Mouse (Mus musculus) forebrain, embryonic 16.5 days (tissue): Measurements from ENCODE around the gene Pde1c. TPM values are rescaled to one million over a fixed set of nuclear protein-coding genes. Genes with fewer than 3 reads are reported as not detected.

Experiments
- ATAC-seq: fragments of 200-750 bp; cut with Nextera tagmentation; 2 replicates; pipeline ENCODE4 v1.8.0; 2017; ENCODE audit warnings: mild to moderate bottlenecking, moderate library complexity
- H3K27ac ChIP-seq: fragments of 300-500 bp; sonication (generic); 2 replicates; pipeline ENCODE4 v1.5.1; 2014; ENCODE audit warnings: low read length, control low read depth
- H3K27me3 ChIP-seq: fragments of 300-500 bp; sonication (generic); replicated peaks from 2 replicates; pipeline ENCODE4 v1.6.1; 2014; ENCODE audit warnings: low read length; ENCODE audit not compliant: control insufficient read depth, insufficient read depth
- H3K36me3 ChIP-seq: fragments of 300-500 bp; sonication (generic); 2 replicates; pipeline ENCODE4 v1.6.1; 2014; ENCODE audit not compliant: control insufficient read depth, insufficient read depth
- H3K4me1 ChIP-seq: fragments of 300-500 bp; sonication (generic); replicated peaks from 2 replicates; pipeline ENCODE4 v1.6.1; 2014; ENCODE audit warnings: low read length; ENCODE audit not compliant: control insufficient read depth, insufficient read depth
- H3K4me2 ChIP-seq: fragments of 300-500 bp; sonication (generic); 2 replicates; pipeline ENCODE4 v1.6.1; 2014; ENCODE audit warnings: mild to moderate bottlenecking, low read length, control low read depth
- H3K4me3 ChIP-seq: fragments of 300-500 bp; sonication (generic); replicated peaks from 2 replicates; pipeline ENCODE4 v1.5.1; 2014; ENCODE audit warnings: mild to moderate bottlenecking, low read length, control low read depth
- H3K9ac ChIP-seq: fragments of 300-500 bp; sonication (generic); replicated peaks from 2 replicates; pipeline ENCODE4 v1.6.1; 2014; ENCODE audit warnings: low read depth, low read length, control low read depth
- H3K9me3 ChIP-seq: fragments of 300-500 bp; sonication (generic); 2 replicates; pipeline ENCODE4 v1.6.1; 2016; ENCODE audit warnings: low read length; ENCODE audit not compliant: control insufficient read depth
- WGBS: fragments of 180-500 bp; shearing (Covaris S2); extraction: QIAGEN DNeasy Blood & Tissue Kit; methylation state at CpG from one replicate; pipeline ENCODE4 v1.1.7; 2014; 5-methylcytosine and 5-hydroxymethylcytosine counted together
- polyA plus RNA-seq: library from polyadenylated mRNA; unstranded; fragments of >200 nt; fragmentation: Nextera tagmentation; extraction: Ambion mirVana; gene quantifications from 2 replicates; pipeline ENCODE4 v1.2.1, GENCODE M21; 2015

Pde1c gene
- polyA plus RNA-seq, 1 experiment from 2014 or later: 7.8 TPM

DNA sequence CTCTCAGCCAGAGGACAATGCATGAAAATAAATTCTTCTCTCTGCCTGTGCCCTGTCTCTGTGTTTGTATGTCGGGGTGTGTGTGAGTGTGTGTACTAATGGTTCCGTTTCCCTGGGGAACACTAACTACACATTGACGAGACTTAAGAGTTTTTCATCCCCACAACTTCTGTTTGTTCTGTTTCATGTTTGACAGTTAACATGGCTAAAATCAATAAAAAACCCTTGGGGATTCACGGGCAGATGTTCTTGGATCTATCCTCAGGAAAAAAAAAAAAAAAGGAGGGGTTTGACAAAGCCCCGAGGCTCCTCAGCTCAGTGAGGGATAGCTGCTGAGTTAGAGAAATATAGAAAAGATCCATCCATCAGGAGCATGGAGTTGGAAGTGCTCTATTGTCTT is 524.6 kb downstream of the Pde1c start:
- no peak for ATAC-seq
- Histone ChIP-seq H3K36me3 (no peaks in the 10 kb centered on the region), H3K4me1 (no peaks in the 10 kb centered on the region), H3K4me2 (no peak overlapping the region), H3K9ac (no peak overlapping the region), H3K27me3 (no peaks in the 10 kb centered on the region), H3K9me3 (no peaks in the 10 kb centered on the region), H3K27ac (no peak overlapping the region), H3K4me3 (no peak overlapping the region)
- 77% methylated on average over 5 of the region's 5 CpGs for WGBS

DNA sequence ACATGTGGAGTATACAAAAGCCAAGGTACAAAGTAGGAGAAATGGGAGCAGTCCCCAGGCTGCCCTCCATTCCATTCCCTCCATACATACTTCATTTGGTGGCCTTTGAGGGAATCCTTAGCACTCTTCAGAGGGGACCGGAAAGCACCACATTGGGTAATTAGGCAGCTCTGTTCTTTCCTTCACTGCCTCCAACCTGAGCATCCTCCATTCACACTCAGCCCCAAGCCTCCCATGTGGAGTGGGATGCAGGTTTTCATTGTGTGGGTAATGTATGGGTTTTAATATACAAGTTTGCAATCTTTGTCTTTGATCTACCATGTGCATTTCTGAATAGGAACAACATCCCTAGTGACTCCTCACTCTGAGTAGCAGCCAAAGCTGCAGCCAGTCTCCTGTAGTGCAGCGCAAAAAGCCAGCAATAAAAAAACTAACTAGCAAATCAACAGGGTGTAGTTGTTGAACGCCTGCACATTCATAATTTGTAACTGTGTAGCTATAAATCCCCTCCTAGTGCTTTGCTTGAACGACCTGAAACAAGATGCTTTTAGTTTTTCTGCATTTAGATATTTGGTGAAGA is 529.3 kb downstream of the Pde1c start:
- H3K4me2 ChIP-seq: no peak overlapping the region
- WGBS: 70% methylated on average over 4 of the region's 4 CpGs
- H3K9me3 ChIP-seq: no peaks in the 10 kb centered on the region
- H3K36me3 ChIP-seq: no peaks in the 10 kb centered on the region
- H3K27ac ChIP-seq: no peak overlapping the region
- no peak overlapping the region for H3K9ac ChIP-seq
- H3K27me3 ChIP-seq: no peaks in the 10 kb centered on the region
- no peaks in the 10 kb centered on the region for H3K4me1 ChIP-seq
- H3K4me3 ChIP-seq: no peak overlapping the region
- no peak for ATAC-seq

DNA sequence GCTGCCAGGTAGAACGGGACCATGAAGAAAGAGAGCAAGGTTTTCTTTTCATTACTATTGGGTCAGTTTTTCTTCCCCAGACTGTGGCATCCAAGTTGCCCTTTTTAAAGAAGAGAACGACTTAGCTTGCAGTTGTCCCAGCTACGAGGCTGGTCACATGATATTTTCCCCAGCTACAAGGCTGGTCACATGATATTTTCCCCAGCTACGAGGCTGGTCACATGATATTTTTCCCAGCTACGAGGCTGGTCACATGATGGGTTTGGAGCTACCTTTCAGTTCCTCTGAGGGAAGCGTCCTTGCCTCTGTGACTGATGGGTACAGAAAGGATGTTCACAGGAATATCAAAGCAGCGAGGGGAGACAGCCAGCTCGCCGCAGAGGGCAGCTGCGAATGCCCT is 533.8 kb downstream of the Pde1c start:
- no peaks in the 10 kb centered on the region for H3K4me1 ChIP-seq
- WGBS: 84% methylated on average over 10 of the region's 10 CpGs
- ATAC-seq: no peak
- no peaks in the 10 kb centered on the region for H3K36me3 ChIP-seq
- H3K4me2 ChIP-seq: no peak overlapping the region
- no peak overlapping the region for H3K9ac ChIP-seq
- H3K9me3 ChIP-seq: no peaks in the 10 kb centered on the region
- no peak overlapping the region for H3K4me3 ChIP-seq
- no peaks in the 10 kb centered on the region for H3K27me3 ChIP-seq
- H3K27ac ChIP-seq: no peak overlapping the region

DNA sequence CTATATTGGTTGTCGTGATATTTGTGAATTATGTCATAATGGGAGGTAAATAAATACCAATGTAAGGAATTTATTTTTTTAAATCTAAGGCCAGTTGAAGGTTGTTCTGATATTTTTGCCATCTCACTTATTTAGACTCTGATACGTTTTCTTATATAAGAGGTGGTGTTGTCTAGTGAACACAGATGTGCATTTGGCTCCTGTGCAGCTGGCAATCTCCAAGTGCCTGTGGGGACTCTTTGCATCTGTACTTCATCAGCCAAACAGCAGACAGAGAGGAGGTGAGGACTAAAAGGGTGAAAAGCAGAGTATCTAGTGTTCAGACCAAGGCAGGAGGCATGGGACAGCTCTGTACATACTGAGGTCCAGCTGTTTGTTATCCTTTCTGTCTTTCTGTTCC is 536.7 kb downstream of the Pde1c start:
- Histone ChIP-seq H3K36me3 (no peaks in the 10 kb centered on the region), H3K27ac (no peak overlapping the region), H3K9me3 (no peaks in the 10 kb centered on the region), H3K4me1 (peaks cover 3% of the 10 kb centered on the region; the same call in 1 of the 2 replicates), H3K4me3 (no peak overlapping the region), H3K4me2 (no peak overlapping the region), H3K27me3 (no peaks in the 10 kb centered on the region), H3K9ac (no peak overlapping the region)
- WGBS: 86% methylated on average over 2 of the region's 2 CpGs
- ATAC-seq: no peak

DNA sequence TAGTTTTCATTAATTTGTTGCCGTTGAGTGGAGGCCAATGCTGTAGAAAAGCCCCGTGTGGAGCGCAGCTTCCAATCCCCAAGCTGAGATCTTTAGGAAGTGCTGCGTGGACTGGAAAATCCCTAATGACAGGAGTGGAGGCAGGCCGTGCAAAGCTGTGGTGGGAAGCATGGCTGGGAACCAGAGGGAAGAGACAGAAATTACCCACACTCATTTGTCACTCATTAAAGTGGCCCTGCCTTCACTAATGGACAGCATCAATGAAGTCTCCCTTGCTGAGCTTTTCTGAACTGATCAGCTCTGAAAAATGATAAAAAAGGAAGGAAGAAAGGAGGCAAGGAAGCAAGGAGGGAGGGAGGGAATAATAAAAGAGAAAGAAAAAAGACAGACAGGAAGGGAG is 538.9 kb downstream of the Pde1c start:
- ATAC-seq: no peak

DNA sequence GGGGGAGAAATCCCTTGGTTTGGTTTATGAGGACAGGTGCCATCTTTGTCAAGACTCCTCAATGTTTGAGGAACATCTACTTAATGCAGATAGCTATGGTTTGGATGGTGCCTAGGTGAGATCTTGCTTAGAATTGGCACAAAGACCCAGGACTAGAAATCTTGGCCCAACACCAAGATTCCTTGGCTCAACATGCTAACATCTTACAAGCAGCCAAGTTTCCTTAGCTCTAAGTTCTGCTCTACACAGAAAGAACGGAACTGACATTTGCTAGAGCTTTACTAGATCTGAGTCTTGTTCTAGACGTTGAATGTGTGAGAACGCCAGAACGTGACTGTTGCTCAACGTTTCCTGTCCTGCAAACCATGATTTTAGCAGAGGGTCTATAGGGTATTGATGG is 540.9 kb downstream of the Pde1c start:
- Histone ChIP-seq H3K27me3 (no peaks in the 10 kb centered on the region), H3K9ac (no peak overlapping the region), H3K9me3 (no peaks in the 10 kb centered on the region), H3K4me1 (peaks cover 3% of the 10 kb centered on the region; the same call in 1 of the 2 replicates), H3K4me3 (no peak overlapping the region), H3K4me2 (no peak overlapping the region), H3K36me3 (no peaks in the 10 kb centered on the region), H3K27ac (no peak overlapping the region)
- 59% methylated on average over 5 of the region's 5 CpGs for WGBS
- 0 out of 2 replicates have a peak, but pooled peaks have one; percentile 16 for ATAC-seq

More for the DNA sequence above, 538.9 kb downstream of the Pde1c start:
- no peaks in the 10 kb centered on the region for H3K27me3 ChIP-seq
- no peak overlapping the region for H3K4me2 ChIP-seq
- no peak overlapping the region for H3K27ac ChIP-seq
- H3K4me1 ChIP-seq: peaks cover 3% of the 10 kb centered on the region; the same call in 1 of the 2 replicates
- no peaks in the 10 kb centered on the region for H3K36me3 ChIP-seq
- H3K9ac ChIP-seq: no peak overlapping the region
- no peak overlapping the region for H3K4me3 ChIP-seq
- no peaks in the 10 kb centered on the region for H3K9me3 ChIP-seq
- WGBS: 7% methylated on average over 5 of the region's 5 CpGs

DNA sequence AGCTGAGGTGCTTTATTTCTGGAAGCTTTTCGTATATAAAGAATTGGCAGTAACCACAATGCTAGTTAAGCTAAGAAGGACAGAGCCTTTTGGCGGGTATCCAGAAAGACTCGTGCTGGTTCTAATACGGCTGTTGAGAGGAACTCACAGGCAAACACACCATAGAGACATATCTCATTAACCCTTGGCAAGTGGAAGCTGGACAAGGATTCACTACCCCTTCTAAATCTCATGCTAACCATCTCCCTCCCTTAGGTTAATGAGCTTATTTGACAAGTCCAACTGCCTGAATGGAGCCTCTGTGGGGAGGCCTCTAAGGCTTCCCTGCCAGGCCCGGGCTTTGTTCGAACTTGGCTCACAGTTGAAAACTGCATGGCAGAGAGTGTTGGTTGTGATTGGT is 541.6 kb downstream of the Pde1c start:
- no peak overlapping the region for H3K4me3 ChIP-seq
- H3K9ac ChIP-seq: no peak overlapping the region
- H3K9me3 ChIP-seq: no peaks in the 10 kb centered on the region
- peaks cover 3% of the 10 kb centered on the region; the same call in 1 of the 2 replicates for H3K4me1 ChIP-seq
- no peaks in the 10 kb centered on the region for H3K36me3 ChIP-seq
- no peaks in the 10 kb centered on the region for H3K27me3 ChIP-seq
- H3K27ac ChIP-seq: 0 out of 2 replicates have a peak overlapping the region, but pooled peaks have one; percentile 3
- 24% methylated on average over 6 of the region's 6 CpGs for WGBS
- H3K4me2 ChIP-seq: no peak overlapping the region
- peak; percentile 92 for ATAC-seq

DNA sequence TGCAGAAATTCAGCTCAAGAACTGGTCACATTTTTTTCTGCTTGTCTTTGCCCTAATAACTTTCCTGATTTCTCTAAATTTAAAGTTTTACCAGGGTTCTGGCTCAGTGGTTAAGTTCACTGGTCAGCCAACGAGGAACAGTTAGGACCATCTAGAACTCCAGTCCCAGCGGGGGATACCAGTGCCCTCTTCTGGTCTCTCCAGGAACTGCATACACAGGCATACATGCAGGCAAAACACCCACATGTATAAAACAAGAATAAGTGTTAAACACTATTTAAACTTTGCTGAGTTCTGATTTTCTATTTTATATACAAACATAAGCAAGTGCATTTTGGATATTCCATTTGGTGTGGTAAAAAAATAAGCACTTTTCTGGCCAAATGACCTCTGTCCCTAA is 543.4 kb downstream of the Pde1c start:
- peaks cover 3% of the 10 kb centered on the region; the same call in 1 of the 2 replicates for H3K4me1 ChIP-seq
- no peak overlapping the region for H3K4me3 ChIP-seq
- no peaks in the 10 kb centered on the region for H3K36me3 ChIP-seq
- no peak overlapping the region for H3K4me2 ChIP-seq
- H3K9me3 ChIP-seq: no peaks in the 10 kb centered on the region
- H3K9ac ChIP-seq: no peak overlapping the region
- ATAC-seq: no peak
- 70% methylated on average over 2 of the region's 2 CpGs for WGBS
- no peaks in the 10 kb centered on the region for H3K27me3 ChIP-seq
- H3K27ac ChIP-seq: no peak overlapping the region
